Mouse (Mus musculus) liver, embryonic 14.5 days (tissue): ENCODE data around the gene Ces1f.

Experiments used
- CTCF ChIP-seq: IDR thresholded peaks from 2 replicates; pipeline ENCODE4 v1.5.1; 2016; ENCODE audit warnings: antibody characterized with exemption, low read depth, control low read depth
- EP300 ChIP-seq: IDR thresholded peaks from 2 replicates; pipeline ENCODE4 v1.6.1; 2016; ENCODE audit warnings: antibody characterized with exemption, low read depth

DNA sequence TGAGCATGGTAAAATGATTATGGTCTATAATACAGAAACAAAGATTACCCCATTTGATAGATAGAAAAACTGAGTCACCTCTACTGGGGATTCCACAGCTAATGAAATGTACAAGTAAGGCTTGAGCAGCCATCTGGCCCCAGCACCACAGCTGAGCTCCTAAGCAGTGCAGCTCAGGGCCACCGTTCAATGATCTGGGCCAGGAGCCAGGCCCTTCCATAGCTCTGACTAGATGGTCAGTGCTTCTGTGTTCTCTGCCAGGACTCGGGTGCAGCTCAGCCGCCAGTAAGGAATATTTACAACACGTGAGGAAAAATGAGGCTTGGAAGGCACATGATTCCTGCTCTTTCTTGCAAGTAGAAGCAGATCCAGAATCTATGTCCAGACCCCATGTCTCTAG is 6.9 kb downstream of the Ces1f start:
- no peak for TF ChIP-seq CTCF
- no peak for TF ChIP-seq EP300
